Mouse (Mus musculus): ENCODE results near the gene Slc26a3. TPM values are rescaled to one million over a fixed set of nuclear protein-coding genes. Genes with fewer than 3 reads are reported as not detected.

The Slc26a3 gene
- total RNA-seq, 4 experiments from 2014 or later: 0.43 to 1.6 (median 0.63) TPM

- no peak for DNase-seq
These were observed 123.2 kb downstream of the Slc26a3 start for GRCm38 (mm10) chr12:31513724-31514503.

GRCm38 (mm10) chr12:31520119-31520518 is 129.4 kb downstream of the Slc26a3 start:
- no peak for DNase-seq

GRCm38 (mm10) chr12:31521371-31521770 is 130.7 kb downstream of the Slc26a3 start:
- no peak for DNase-seq

Other genes with a start within 250 kb of the Slc26a3 start
- not detected for gene Gm6993, start 150.1 kb upstream of the Slc26a3 start, total RNA-seq (2022)
- gene Lamb1, start 125.6 kb upstream of the Slc26a3 start, total RNA-seq (2022): 100 to 1,000 TPM; 109 to 247 (median 188) TPM
- 100 to 1,000 TPM; 191 to 267 (median 232) TPM for gene Dld, start 39.4 kb upstream of the Slc26a3 start, total RNA-seq (2022)
- 10 to 100 TPM; 16.5 to 20.3 (median 19.1) TPM for gene Cbll1, start 108.7 kb downstream of the Slc26a3 start, total RNA-seq (2022)
- gene Slc26a4, start 169.1 kb downstream of the Slc26a3 start, total RNA-seq (2022): 10 to 100 TPM in 2 of 4 experiments, 1 to 10 TPM in 2; 6.0 to 11.5 (median 9.1) TPM
- gene Bcap29, start 243.8 kb downstream of the Slc26a3 start, total RNA-seq (2022): 10 to 100 TPM; 21.5 to 34.5 (median 28.0) TPM

Data from adrenal gland, adult 8-10 months (tissue).